Comparison of ENCODE assay signal across 18 mouse cellular contexts in the genomic region with DNA sequence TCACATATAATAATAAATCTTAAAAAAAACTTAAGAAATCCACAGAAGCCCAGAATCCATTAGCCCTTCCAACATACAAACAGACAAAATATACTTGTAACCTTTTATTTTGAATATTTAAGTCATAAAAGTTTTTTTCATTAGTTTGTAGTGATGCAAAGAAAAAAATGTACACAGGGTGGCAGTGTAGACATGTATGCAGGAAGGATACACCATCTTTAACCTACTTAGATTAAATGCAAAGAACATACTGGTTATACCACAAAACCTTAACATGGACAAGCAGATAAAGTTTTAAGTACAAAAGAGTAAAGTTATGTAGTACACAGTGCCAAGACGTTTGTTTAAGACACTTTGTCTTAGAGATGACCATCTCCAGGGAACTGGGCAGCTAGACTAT. TPM values are rescaled to one million over a fixed set of nuclear protein-coding genes. Genes with fewer than 3 reads are reported as not detected.
DNase-seq lines count a peak whose midpoint lies in the region; ATAC-seq and TF ChIP-seq lines count a peak whose summit lies in the region.
"Had no signal": no experiment of that assay in that cellular context is flagged by ENCODE, and none has a peak within 500 bp of the region (broad histone marks: within the 10 kb centered on the region; RNA-seq: fewer than 3 reads in every experiment).

No protein-coding gene starts in this region.

- peak; percentile 75 for TF ChIP-seq CTCF in layer of hippocampus, adult 2 months (conservative IDR thresholded peaks at IDR 0.05)
- peak; percentile 43 for TF ChIP-seq CTCF in Patski (IDR thresholded peaks at IDR 0.05)

- H3K27ac ChIP-seq in embryonic facial prominence, embryonic 14.5 days (replicated peaks; ENCODE audit: low read depth, low read length): no peak overlapping the region
- no peak overlapping the region for H3K27ac ChIP-seq in embryonic facial prominence, embryonic 10.5 days (replicated peaks)
- no peak overlapping the region for H3K27ac ChIP-seq in layer of hippocampus, adult 2 months
- H3K27ac ChIP-seq in kidney, embryonic 15.5 days: no peak overlapping the region
- H3K27ac ChIP-seq: embryonic facial prominence, embryonic 12.5 days; forebrain, embryonic 10.5 days; liver, embryonic 13.5 days; neural tube, embryonic 15.5 days had no signal

- POLR2A ChIA-PET in Patski (lab: Charles Lee): interaction anchor here (1.0 to 1.1 kb wide), 2 partner anchors 25 to 28 kb away, joined by 3 to 5 read pairs; a partner anchor contains a TSS

- H3K9me3 ChIP-seq in embryonic facial prominence, embryonic 14.5 days (ENCODE audit: control insufficient read depth, low read length): no peaks in the 10 kb centered on the region
- no peaks in the 10 kb centered on the region for H3K9me3 ChIP-seq in embryonic facial prominence, embryonic 10.5 days
- no peaks in the 10 kb centered on the region for H3K9me3 ChIP-seq in kidney, embryonic 15.5 days (replicated peaks)
- H3K9me3 ChIP-seq: embryonic facial prominence, embryonic 12.5 days; forebrain, embryonic 10.5 days; liver, embryonic 13.5 days; neural tube, embryonic 15.5 days had no signal

- no peak overlapping the region for H3K9ac ChIP-seq in embryonic facial prominence, embryonic 14.5 days (ENCODE audit: low read depth, low read length)
- no peak overlapping the region for H3K9ac ChIP-seq in kidney, embryonic 15.5 days
- H3K9ac ChIP-seq: embryonic facial prominence, embryonic 12.5 days; liver, embryonic 13.5 days; neural tube, embryonic 15.5 days had no signal

- in situ Hi-C loops in Patski (cut with MboI; ENCODE audit: low pct_unique_long_range_greater_than_20kb): no loop called here

- ATAC-seq in embryonic facial prominence, embryonic 14.5 days (ENCODE audit: low read depth): no peak
- ATAC-seq in Patski: no peak
- ATAC-seq in kidney, embryonic 15.5 days (replicated peaks; ENCODE audit: low FRiP score): no peak

- DNase-seq in embryonic facial prominence, embryonic 14.5 days (ENCODE audit: low spot score): peak; percentile 57
- DNase-seq in embryonic facial prominence, embryonic 10.5 days (ENCODE audit: low spot score): no peak
- no peak for DNase-seq in layer of hippocampus, adult 2 months (ENCODE audit: low spot score in 2 of 2)
- no peak for DNase-seq in layer of hippocampus, postnatal 10 days (ENCODE audit: low spot score in 2 of 2)
- DNase-seq in 3T3-L1 (ENCODE audit: low read depth, low spot score) (peak; percentile 69), Patski (ENCODE audit: low read depth, low spot score) (no peak)
- no peak for DNase-seq in adrenal gland, postnatal 14 days
- DNase-seq: cerebellum, postnatal 14 days; kidney, adult 8-10 months; liver, embryonic 13.5 days had no signal

- H3K4me3 ChIP-seq in embryonic facial prominence, embryonic 14.5 days (ENCODE audit: low read depth, low read length): no peak overlapping the region
- H3K4me3 ChIP-seq in embryonic facial prominence, embryonic 10.5 days: no peak overlapping the region
- no peak overlapping the region for H3K4me3 ChIP-seq in layer of hippocampus, adult 2 months
- H3K4me3 ChIP-seq in kidney, embryonic 15.5 days (replicated peaks): no peak overlapping the region
- H3K4me3 ChIP-seq: embryonic facial prominence, embryonic 12.5 days; forebrain, embryonic 10.5 days; liver, embryonic 13.5 days; neural tube, embryonic 15.5 days had no signal

- 17% methylated on average over 1 of the region's 1 CpGs for WGBS in embryonic facial prominence, embryonic 14.5 days
- 40% methylated on average over 1 of the region's 1 CpGs for WGBS in embryonic facial prominence, embryonic 10.5 days
- WGBS in kidney, embryonic 15.5 days: 46% methylated on average over 1 of the region's 1 CpGs

- peaks cover under 1% of the 10 kb centered on the region; the same call in 1 of the 2 replicates for H3K36me3 ChIP-seq in embryonic facial prominence, embryonic 14.5 days (ENCODE audit: control insufficient read depth, insufficient read depth, low read length)
- peaks cover 4% of the 10 kb centered on the region for H3K36me3 ChIP-seq in embryonic facial prominence, embryonic 10.5 days (replicated peaks)
- H3K36me3 ChIP-seq in kidney, embryonic 15.5 days: peaks cover 2% of the 10 kb centered on the region
- H3K36me3 ChIP-seq: embryonic facial prominence, embryonic 12.5 days; neural tube, embryonic 15.5 days had no signal

- peaks cover 3% of the 10 kb centered on the region; the same call in 1 of the 2 replicates for H3K27me3 ChIP-seq in embryonic facial prominence, embryonic 14.5 days (replicated peaks; ENCODE audit: control insufficient read depth, insufficient read depth, low read length)
- H3K27me3 ChIP-seq in embryonic facial prominence, embryonic 10.5 days (replicated peaks; ENCODE audit: low read depth, poor library complexity, severe bottlenecking): peaks cover 46% of the 10 kb centered on the region
- H3K27me3 ChIP-seq in Patski: no peaks in the 10 kb centered on the region
- H3K27me3 ChIP-seq in kidney, embryonic 15.5 days: peaks cover 8% of the 10 kb centered on the region; the same call in 1 of the 2 replicates

- CTCF ChIA-PET in Patski (lab: Charles Lee): interaction anchor here (1.3 to 2.8 kb wide), 7 partner anchors 9 to 78 kb away, joined by 3 to 23 read pairs (median 7); a partner anchor contains a TSS

- no peak overlapping the region for H3K4me2 ChIP-seq in embryonic facial prominence, embryonic 14.5 days (ENCODE audit: low read depth, low read length)
- no peak overlapping the region for H3K4me2 ChIP-seq in kidney, embryonic 15.5 days
- H3K4me2 ChIP-seq: embryonic facial prominence, embryonic 12.5 days; liver, embryonic 13.5 days; neural tube, embryonic 15.5 days had no signal

- no peaks in the 10 kb centered on the region for H3K4me1 ChIP-seq in embryonic facial prominence, embryonic 14.5 days (ENCODE audit: control insufficient read depth, insufficient read depth, low read length)
- peaks cover 14% of the 10 kb centered on the region for H3K4me1 ChIP-seq in embryonic facial prominence, embryonic 10.5 days
- H3K4me1 ChIP-seq in kidney, embryonic 15.5 days: peaks cover 17% of the 10 kb centered on the region

RNA-seq across cellular contexts. Expression of a gene that starts 2.7 kb away (rescaled TPM):
- 0.69 and 2.3 TPM in 2 replicates for polyA plus RNA-seq in embryonic facial prominence, embryonic 14.5 days (2014; fragmentation: Nextera tagmentation; extraction: Ambion mirVana)
- 0.13 and 0.15 TPM in 2 replicates for polyA plus RNA-seq in embryonic facial prominence, embryonic 10.5 days (2016; fragmentation: Nextera tagmentation; extraction: Ambion mirVana)
- 10 to 100 TPM; 21.4 to 24.7 TPM for total RNA-seq in layer of hippocampus, adult 2 months (2021)
- 1 to 10 TPM; 4.3 to 5.3 TPM for total RNA-seq in layer of hippocampus, postnatal 10 days (2021)
- 47.3 TPM for polyA plus RNA-seq in Patski (2021)
- 29.6 and 90.6 TPM in 2 replicates for total RNA-seq in adrenal gland, postnatal 14 days (2021)
- 0.49 and 0.53 TPM in 2 replicates for polyA plus RNA-seq in kidney, embryonic 15.5 days (2015; fragmentation: Nextera tagmentation; extraction: Ambion mirVana)

RNA-seq across cellular contexts. Expression of a gene that starts 13.4 kb away (rescaled TPM):
- polyA plus RNA-seq in embryonic facial prominence, embryonic 14.5 days (2014; fragmentation: Nextera tagmentation; extraction: Ambion mirVana): not detected in 2 replicates
- not detected in 2 replicates for polyA plus RNA-seq in embryonic facial prominence, embryonic 10.5 days (2016; fragmentation: Nextera tagmentation; extraction: Ambion mirVana)
- total RNA-seq in layer of hippocampus, adult 2 months (2021): not detected
- not detected for total RNA-seq in layer of hippocampus, postnatal 10 days (2021)
- polyA plus RNA-seq in Patski (2021): 1.2 TPM
- not detected in 2 replicates for total RNA-seq in adrenal gland, postnatal 14 days (2021)
- not detected in 2 replicates for polyA plus RNA-seq in kidney, embryonic 15.5 days (2015; fragmentation: Nextera tagmentation; extraction: Ambion mirVana)
- total RNA-seq: left cerebral cortex, postnatal 14 days; megakaryocyte progenitor cell, adult 5-6 weeks; monocyte, adult 5-6 weeks had no signal
- polyA plus RNA-seq: C2C12; embryonic facial prominence, embryonic 12.5 days; forebrain, embryonic 10.5 days; liver, embryonic 13.5 days; neural tube, embryonic 15.5 days had no signal

RNA-seq across cellular contexts. Expression of a gene that starts 15.6 kb away (rescaled TPM):
- polyA plus RNA-seq in embryonic facial prominence, embryonic 14.5 days (2014; fragmentation: Nextera tagmentation; extraction: Ambion mirVana): 7.3 TPM in 2 replicates
- 1.3 and 1.9 TPM in 2 replicates for polyA plus RNA-seq in embryonic facial prominence, embryonic 10.5 days (2016; fragmentation: Nextera tagmentation; extraction: Ambion mirVana)
- 10 to 100 TPM; 16.9 to 18.1 TPM for total RNA-seq in layer of hippocampus, adult 2 months (2021)
- total RNA-seq in layer of hippocampus, postnatal 10 days (2021): 1 to 10 TPM; 6.8 to 8.7 TPM
- 9.2 TPM for polyA plus RNA-seq in Patski (2021)
- total RNA-seq in adrenal gland, postnatal 14 days (2021): 12.7 and 38.7 TPM in 2 replicates
- 7.8 and 8.4 TPM in 2 replicates for polyA plus RNA-seq in kidney, embryonic 15.5 days (2015; fragmentation: Nextera tagmentation; extraction: Ambion mirVana)

RNA-seq across cellular contexts. Expression of a gene that starts 16.2 kb away (rescaled TPM):
- polyA plus RNA-seq in embryonic facial prominence, embryonic 14.5 days (2014; fragmentation: Nextera tagmentation; extraction: Ambion mirVana): 0.99 and 1.0 TPM in 2 replicates
- 1.1 TPM in 2 replicates for polyA plus RNA-seq in embryonic facial prominence, embryonic 10.5 days (2016; fragmentation: Nextera tagmentation; extraction: Ambion mirVana)
- total RNA-seq in layer of hippocampus, adult 2 months (2021): under 1 TPM; 0.44 to 0.49 TPM
- total RNA-seq in layer of hippocampus, postnatal 10 days (2021): under 1 TPM; 0.30 to 0.38 TPM
- polyA plus RNA-seq in Patski (2021): 1.9 TPM
- 0.34 and 0.37 TPM in 2 replicates for total RNA-seq in adrenal gland, postnatal 14 days (2021)
- polyA plus RNA-seq in kidney, embryonic 15.5 days (2015; fragmentation: Nextera tagmentation; extraction: Ambion mirVana): 0.81 and 1.6 TPM in 2 replicates
- total RNA-seq: megakaryocyte progenitor cell, adult 5-6 weeks had no signal

RNA-seq across cellular contexts. Expression of a gene that starts 25.3 kb away (rescaled TPM):
- 15.0 and 15.4 TPM in 2 replicates for polyA plus RNA-seq in embryonic facial prominence, embryonic 14.5 days (2014; fragmentation: Nextera tagmentation; extraction: Ambion mirVana)
- 14.0 and 19.3 TPM in 2 replicates for polyA plus RNA-seq in embryonic facial prominence, embryonic 10.5 days (2016; fragmentation: Nextera tagmentation; extraction: Ambion mirVana)
- total RNA-seq in layer of hippocampus, adult 2 months (2021): 10 to 100 TPM; 39.4 to 43.1 TPM
- total RNA-seq in layer of hippocampus, postnatal 10 days (2021): 10 to 100 TPM; 23.6 to 24.4 TPM
- 75.4 TPM for polyA plus RNA-seq in Patski (2021)
- total RNA-seq in adrenal gland, postnatal 14 days (2021): 19.3 and 25.2 TPM in 2 replicates
- polyA plus RNA-seq in kidney, embryonic 15.5 days (2015; fragmentation: Nextera tagmentation; extraction: Ambion mirVana): 33.7 and 37.0 TPM in 2 replicates

Comparison
In these comparisons a context has a peak if more than half of its experiments do, and no peak if none do; other contexts are left out.
1. DNase-seq: peak in embryonic facial prominence, embryonic 14.5 days (single experiment) and 3T3-L1 (single experiment); none in embryonic facial prominence, embryonic 10.5 days (single experiment), layer of hippocampus, adult 2 months (0 of 2), layer of hippocampus, postnatal 10 days (0 of 2), Patski (single experiment) and adrenal gland, postnatal 14 days (single experiment).
2. RNA of a gene that starts 2.7 kb away (polyA plus RNA-seq): 47.3 TPM in Patski (single experiment); 0.69 to 2.3 TPM in embryonic facial prominence, embryonic 14.5 days, 0.49 to 0.53 TPM in kidney, embryonic 15.5 days and 0.13 to 0.15 TPM in embryonic facial prominence, embryonic 10.5 days; every median in the first group is over 10 times any median in the second.